Mouse (Mus musculus) small intestine, adult 2 months (tissue): ENCODE data around the gene Adamtsl1.

Experiments used
- CTCF ChIP-seq: fragments of 200-500 bp; IDR thresholded peaks from 2 replicates; pipeline ENCODE4 v1.5.1; 2012; ENCODE audit warnings: low read depth, mild to moderate bottlenecking, control low read depth, inconsistent platforms, low read length, moderate library complexity, mixed read lengths; ENCODE audit not compliant: insufficient replicate concordance, insufficient read length; ENCODE audit errors: extremely low read depth
- POLR2A ChIP-seq: fragments of 200-500 bp; IDR thresholded peaks from 2 replicates; pipeline ENCODE4 v1.6.1; 2012; ENCODE audit warnings: low read depth, mild to moderate bottlenecking, control low read depth, inconsistent platforms, low read length, moderate library complexity

GRCm38 (mm10) chr4:85588928-85589327, 75.0 kb downstream of the Adamtsl1 start:
- TF ChIP-seq POLR2A (no peak), CTCF (no peak)
